Mouse (Mus musculus) midbrain, embryonic 12.5 days (tissue): Measurements from ENCODE around the gene Zfp428. TPM values are rescaled to one million over a fixed set of nuclear protein-coding genes. Genes with fewer than 3 reads are reported as not detected.
A peak's percentile ranks its signal among the peaks of the same experiment; 100 is the strongest.
"Not testable (repeated sequence)": the region's sequence is repeated elsewhere in the genome, so short reads cannot be mapped to it uniquely, and the experiment has no call there.

Source experiments
- ATAC-seq: fragments of 200-750 bp; cut with Nextera tagmentation; 2 replicates; pipeline ENCODE4 v1.8.0; 2017; ENCODE audit warnings: low read depth, moderate TSS enrichment, moderate library complexity; ENCODE audit not compliant: low FRiP score
- H3K27ac ChIP-seq: fragments of 300-500 bp; sonication (generic); replicated peaks from 2 replicates; pipeline ENCODE4 v1.5.1; 2016; ENCODE audit warnings: mild to moderate bottlenecking
- H3K27me3 ChIP-seq: fragments of 300-500 bp; sonication (generic); 2 replicates; pipeline ENCODE4 v1.6.1; 2016; ENCODE audit warnings: mild to moderate bottlenecking
- H3K36me3 ChIP-seq: fragments of 300-500 bp; sonication (generic); 2 replicates; pipeline ENCODE4 v1.6.1; 2016
- H3K4me1 ChIP-seq: fragments of 300-500 bp; sonication (generic); 2 replicates; pipeline ENCODE4 v1.6.1; 2016
- H3K4me2 ChIP-seq: fragments of 300-500 bp; sonication (generic); replicated peaks from 2 replicates; pipeline ENCODE4 v1.6.1; 2016; ENCODE audit warnings: mild to moderate bottlenecking, moderate library complexity
- H3K4me3 ChIP-seq: fragments of 300-500 bp; sonication (generic); 2 replicates; pipeline ENCODE4 v1.5.1; 2016; ENCODE audit warnings: mild to moderate bottlenecking
- H3K9ac ChIP-seq: fragments of 300-500 bp; sonication (generic); replicated peaks from 2 replicates; pipeline ENCODE4 v1.6.1; 2016; ENCODE audit warnings: mild to moderate bottlenecking, moderate library complexity
- H3K9me3 ChIP-seq: fragments of 300-500 bp; sonication (generic); 2 replicates; pipeline ENCODE4 v1.6.1; 2016; ENCODE audit warnings: mild to moderate bottlenecking
- WGBS: fragments of 180-500 bp; shearing (Covaris S2); methylation state at CpG from one replicate; pipeline ENCODE4 v1.1.7; 2016; 5-methylcytosine and 5-hydroxymethylcytosine counted together
- polyA plus RNA-seq: library from polyadenylated mRNA; unstranded; fragments of >200 nt; fragmentation: Nextera tagmentation; extraction: Ambion mirVana; gene quantifications from 2 replicates; pipeline ENCODE4 v1.2.1, GENCODE M21; 2016

The Zfp428 gene
- polyA plus RNA-seq, 1 experiment from 2014 or later = 178 TPM

DNA sequence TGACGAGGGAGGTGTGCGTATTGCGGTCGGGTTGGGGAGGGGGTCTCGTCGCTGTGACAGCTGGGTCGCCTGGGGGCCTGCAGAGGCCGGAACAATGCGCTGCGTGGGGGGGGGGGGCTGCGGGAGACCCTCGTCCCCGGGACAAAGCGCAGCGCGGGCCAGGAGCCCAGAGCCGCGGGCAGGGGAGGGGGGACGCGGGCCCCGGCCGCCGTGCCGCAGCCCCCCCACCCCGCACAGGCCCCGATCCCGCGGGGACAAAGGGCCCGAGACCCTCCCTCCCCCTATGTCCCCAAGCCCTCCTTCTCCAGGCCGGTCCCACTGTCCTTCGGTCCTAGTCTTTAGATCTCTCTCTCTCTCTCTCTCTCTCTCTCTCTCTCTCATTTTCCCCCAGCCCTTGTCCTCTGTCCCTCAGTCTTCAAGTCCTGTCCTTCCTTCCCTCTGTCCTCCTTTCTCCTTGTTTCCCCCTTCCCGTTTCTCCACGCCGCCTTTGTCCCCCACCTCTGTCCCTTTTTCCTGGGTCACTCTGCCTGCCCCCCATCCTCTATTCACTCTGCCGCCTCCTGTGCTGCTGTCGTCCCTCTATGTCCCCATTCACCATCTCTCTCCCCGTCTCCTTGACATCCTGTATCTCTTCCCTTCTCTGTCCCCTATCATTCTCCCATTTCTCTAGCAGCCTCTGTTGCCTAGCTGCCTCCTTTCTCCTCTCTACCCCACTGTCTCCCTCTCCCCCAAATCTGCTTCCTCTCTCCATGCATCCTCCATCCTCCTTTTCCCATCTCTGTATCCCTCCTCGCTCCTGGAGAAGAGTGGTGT, 24.4 kb upstream of the Zfp428 start:
- H3K36me3 ChIP-seq = no peaks in the 10 kb centered on the region
- no peaks in the 10 kb centered on the region for H3K9me3 ChIP-seq
- H3K27me3 ChIP-seq = peaks cover 36% of the 10 kb centered on the region
- WGBS = 2% methylated on average over 24 of the region's 38 CpGs
- H3K4me3 ChIP-seq = peak overlapping the region; percentile 89
- peak; percentile 58 for ATAC-seq
- H3K9ac ChIP-seq = peak overlapping the region; percentile 95
- H3K4me2 ChIP-seq = peak overlapping the region; percentile 92
- H3K27ac ChIP-seq = peak overlapping the region; percentile 79
- peaks cover 69% of the 10 kb centered on the region for H3K4me1 ChIP-seq

DNA sequence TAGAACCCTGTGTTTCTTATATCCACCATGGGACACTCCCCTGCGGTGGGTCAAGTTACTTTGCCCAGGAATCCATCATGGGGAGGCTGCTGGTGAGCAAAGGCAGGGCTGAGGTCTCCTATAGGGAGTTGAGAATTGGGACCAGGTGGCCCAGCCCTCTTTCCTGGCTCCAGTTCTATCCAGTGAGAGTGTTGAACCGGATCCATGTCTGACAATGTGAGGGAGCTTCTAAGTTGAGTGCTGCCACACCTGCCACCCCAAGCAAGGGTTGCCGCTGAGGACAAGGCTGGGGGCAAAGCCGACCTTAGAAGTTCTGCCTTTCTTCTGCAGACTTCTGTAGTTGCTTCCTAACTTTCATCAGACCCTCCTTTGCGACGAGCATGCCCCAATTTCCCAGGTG, 23.5 kb upstream of the Zfp428 start:
- Histone ChIP-seq H3K4me3 (peak overlapping the region; percentile 89), H3K4me1 (peaks cover 75% of the 10 kb centered on the region), H3K27me3 (peaks cover 34% of the 10 kb centered on the region), H3K9ac (peak overlapping the region; percentile 95), H3K4me2 (peak overlapping the region; percentile 92)
- H3K9me3 ChIP-seq, H3K27ac ChIP-seq, H3K36me3 ChIP-seq, ATAC-seq: not testable (repeated sequence)
- 55% methylated on average over 6 of the region's 6 CpGs for WGBS

DNA sequence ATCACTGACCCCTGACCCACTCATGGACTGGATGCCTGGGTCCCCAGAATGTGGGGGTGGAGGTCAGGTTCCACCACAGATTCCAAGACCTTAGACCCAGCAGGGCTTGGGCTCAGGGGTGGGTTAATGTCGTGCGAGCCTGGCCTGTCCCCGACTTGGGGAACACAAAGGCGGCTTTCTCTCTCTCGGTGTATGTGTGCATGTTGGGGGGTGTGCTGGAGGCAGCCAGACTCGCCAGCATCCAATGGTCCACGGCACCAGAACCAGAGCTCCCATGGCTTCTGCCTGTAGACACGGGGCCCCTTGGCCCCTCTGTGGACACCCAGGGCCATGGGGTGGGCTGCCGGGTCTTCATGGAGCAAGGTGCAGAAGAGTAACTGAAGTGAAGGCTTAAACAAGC, 21.3 kb upstream of the Zfp428 start:
- peaks cover 12% of the 10 kb centered on the region for H3K27me3 ChIP-seq
- H3K27ac ChIP-seq = 0 out of 2 replicates have a peak overlapping the region, but pooled peaks have one; percentile 77
- no peak overlapping the region for H3K4me3 ChIP-seq
- H3K4me2 ChIP-seq = peak overlapping the region; percentile 49
- H3K9ac ChIP-seq = peak overlapping the region; percentile 55; the same call in 1 of the 2 replicates
- no peaks in the 10 kb centered on the region for H3K9me3 ChIP-seq
- no peak for ATAC-seq
- peaks cover 13% of the 10 kb centered on the region; the same call in 1 of the 2 replicates for H3K36me3 ChIP-seq
- H3K4me1 ChIP-seq = peaks cover 63% of the 10 kb centered on the region
- 78% methylated on average over 9 of the region's 9 CpGs for WGBS

DNA sequence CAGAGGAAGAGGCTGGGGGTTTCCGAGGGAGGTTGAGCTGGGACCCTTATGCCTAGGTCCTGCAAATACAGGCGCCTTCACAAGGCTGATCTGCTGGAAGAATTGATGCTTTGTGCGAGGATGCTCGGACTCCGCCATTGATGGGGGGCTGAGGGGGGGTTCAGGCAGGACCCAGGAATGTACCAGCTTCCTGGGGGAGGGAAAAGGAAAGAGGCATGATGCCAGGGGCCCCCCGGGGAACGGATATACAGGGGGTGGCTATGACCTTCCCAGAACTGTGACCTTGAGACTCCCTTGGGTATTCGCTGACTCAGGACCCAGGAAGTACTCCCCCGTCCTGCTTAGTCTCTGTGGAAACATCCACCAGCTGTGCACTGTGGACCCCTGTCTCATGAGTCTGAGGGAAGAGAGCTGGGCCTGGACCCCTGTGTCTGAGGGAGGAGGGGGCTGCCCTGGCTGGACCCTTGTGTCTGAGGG, 20.1 kb upstream of the Zfp428 start:
- Histone ChIP-seq H3K4me1 (peaks cover 53% of the 10 kb centered on the region), H3K27me3 (no peaks in the 10 kb centered on the region), H3K27ac (peak overlapping the region; percentile 77), H3K36me3 (peaks cover 17% of the 10 kb centered on the region), H3K9ac (peak overlapping the region; percentile 55), H3K4me2 (peak overlapping the region; percentile 49), H3K4me3 (peak overlapping the region; percentile 20), H3K9me3 (no peaks in the 10 kb centered on the region)
- WGBS = 45% methylated on average over 9 of the region's 9 CpGs
- peak; percentile 71 for ATAC-seq

DNA sequence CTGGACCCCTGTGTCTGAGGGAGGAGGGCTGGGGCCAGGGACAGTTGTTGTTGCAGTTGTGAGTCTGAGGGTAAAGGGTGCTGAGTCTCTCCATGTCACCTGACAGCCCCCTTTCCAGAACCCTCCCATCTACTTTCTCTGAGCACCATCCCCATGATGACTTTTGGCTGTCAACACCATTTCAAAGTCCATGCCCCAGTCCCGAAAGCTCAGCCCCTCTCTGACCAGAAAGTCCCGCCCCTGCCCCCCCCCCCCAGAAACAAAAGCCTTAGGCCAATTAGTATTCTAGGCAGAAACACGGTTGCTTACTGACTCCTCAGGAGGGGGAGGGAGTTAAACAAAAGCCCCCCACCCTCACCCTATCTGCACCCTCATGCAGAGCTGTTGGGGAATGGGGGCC, 19.4 kb upstream of the Zfp428 start:
- Histone ChIP-seq H3K4me1 (peaks cover 53% of the 10 kb centered on the region), H3K9ac (peak overlapping the region; percentile 55; the same call in 1 of the 2 replicates)
- ATAC-seq = peak; percentile 17; the same call in 1 of the 2 replicates

DNA sequence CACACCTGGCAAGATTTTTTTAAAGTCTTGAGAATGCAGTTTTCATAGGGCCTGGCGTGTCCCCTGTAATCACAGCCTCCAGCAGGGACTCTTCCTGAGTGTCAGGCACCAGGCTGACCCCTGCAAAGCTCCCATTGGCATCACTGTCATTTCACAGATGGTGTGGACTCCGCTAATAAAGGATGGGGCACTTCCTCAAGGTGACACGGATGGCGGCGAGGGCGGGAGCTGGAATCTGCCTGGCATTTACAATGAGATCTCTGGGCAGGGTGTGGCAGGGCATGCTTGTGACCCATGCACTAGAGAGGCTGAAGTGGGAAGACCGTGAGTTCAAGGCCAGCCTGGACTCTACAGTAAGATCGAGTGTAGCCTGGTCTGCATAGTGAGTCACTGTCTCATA, 18.5 kb upstream of the Zfp428 start:
- Histone ChIP-seq H3K4me2 (no peak overlapping the region), H3K27me3 (no peaks in the 10 kb centered on the region), H3K4me3 (no peak overlapping the region), H3K9me3 (no peaks in the 10 kb centered on the region), H3K9ac (no peak overlapping the region), H3K27ac (no peak overlapping the region), H3K36me3 (peaks cover 31% of the 10 kb centered on the region), H3K4me1 (peaks cover 48% of the 10 kb centered on the region)
- ATAC-seq = no peak
- WGBS = 88% methylated on average over 8 of the region's 8 CpGs

More for the DNA sequence above, 19.4 kb upstream of the Zfp428 start:
- Histone ChIP-seq H3K27ac (peak overlapping the region; percentile 77), H3K27me3 (no peaks in the 10 kb centered on the region), H3K4me3 (peak overlapping the region; percentile 20; the same call in 1 of the 2 replicates), H3K4me2 (peak overlapping the region; percentile 49), H3K9me3 (no peaks in the 10 kb centered on the region), H3K36me3 (peaks cover 24% of the 10 kb centered on the region)
- 24% methylated on average over 3 of the region's 3 CpGs for WGBS

DNA sequence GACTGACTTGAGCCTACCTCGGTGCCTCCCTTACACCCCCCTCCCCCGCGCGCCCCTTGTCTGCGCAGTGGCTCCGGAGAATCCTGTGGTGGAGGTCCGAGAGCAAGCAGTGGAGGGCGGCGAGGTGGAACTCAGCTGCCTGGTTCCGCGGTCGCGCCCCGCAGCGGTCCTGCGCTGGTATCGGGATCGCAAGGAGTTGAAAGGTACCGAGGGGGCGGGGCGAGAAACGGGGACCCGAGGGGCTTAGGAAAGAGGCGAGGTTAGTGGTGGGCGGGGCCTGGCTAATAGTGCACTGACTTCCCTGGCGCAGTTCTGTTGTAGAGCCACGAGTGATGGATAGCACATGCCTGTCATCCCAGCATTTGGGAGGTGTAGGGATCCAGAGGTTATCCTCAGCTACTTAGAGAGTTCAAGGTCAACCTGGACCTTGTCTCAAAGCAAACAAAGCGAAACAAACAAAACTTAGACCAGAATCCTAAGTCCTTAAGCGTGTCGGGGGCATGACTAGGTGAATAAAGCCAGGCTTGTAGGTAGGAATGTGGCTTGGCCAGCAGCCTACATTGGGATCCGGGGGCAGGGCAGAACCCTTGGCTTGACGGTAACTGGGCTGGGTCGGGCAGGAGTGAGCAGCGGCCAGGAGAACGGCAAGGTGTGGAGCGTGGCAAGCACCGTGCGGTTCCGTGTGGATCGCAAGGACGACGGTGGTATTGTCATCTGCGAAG, 6.8 kb upstream of the Zfp428 start:
- Histone ChIP-seq H3K4me2 (peak overlapping the region; percentile 29), H3K27me3 (peaks cover 42% of the 10 kb centered on the region), H3K4me1 (peaks cover 30% of the 10 kb centered on the region), H3K9me3 (peaks cover 3% of the 10 kb centered on the region; the same call in 1 of the 2 replicates), H3K4me3 (no peak overlapping the region), H3K36me3 (peaks cover 43% of the 10 kb centered on the region), H3K27ac (no peak overlapping the region), H3K9ac (no peak overlapping the region)
- WGBS = 19% methylated on average over 43 of the region's 43 CpGs
- ATAC-seq = 0 out of 2 replicates have a peak, but pooled peaks have one; percentile 27

DNA sequence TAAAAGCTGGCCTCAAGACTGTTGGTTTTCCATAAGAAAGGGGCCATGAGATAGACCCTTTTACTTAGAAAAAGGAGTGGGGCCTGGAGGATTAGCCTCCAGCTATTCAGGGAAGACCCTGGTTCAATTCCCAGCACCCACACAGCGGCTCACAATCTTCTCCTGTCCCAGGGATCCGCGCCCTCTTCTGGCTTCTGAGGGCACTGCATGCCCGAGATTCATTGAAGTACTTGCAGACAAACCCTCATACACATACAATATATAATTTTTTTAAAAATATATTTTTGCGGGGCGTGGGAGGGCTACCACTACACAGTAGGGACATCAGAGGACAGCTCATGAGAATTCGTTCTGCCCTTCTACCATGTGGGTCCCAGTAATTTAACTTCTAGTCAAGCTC, 5.9 kb upstream of the Zfp428 start:
- no peak overlapping the region for H3K9ac ChIP-seq
- H3K9me3 ChIP-seq = peaks cover 3% of the 10 kb centered on the region; the same call in 1 of the 2 replicates
- peaks cover 42% of the 10 kb centered on the region for H3K27me3 ChIP-seq
- ATAC-seq = no peak
- WGBS = 32% methylated on average over 7 of the region's 7 CpGs
- no peak overlapping the region for H3K4me2 ChIP-seq
- no peak overlapping the region for H3K27ac ChIP-seq
- H3K4me3 ChIP-seq = no peak overlapping the region
- H3K4me1 ChIP-seq = peaks cover 39% of the 10 kb centered on the region
- H3K36me3 ChIP-seq = peaks cover 42% of the 10 kb centered on the region

DNA sequence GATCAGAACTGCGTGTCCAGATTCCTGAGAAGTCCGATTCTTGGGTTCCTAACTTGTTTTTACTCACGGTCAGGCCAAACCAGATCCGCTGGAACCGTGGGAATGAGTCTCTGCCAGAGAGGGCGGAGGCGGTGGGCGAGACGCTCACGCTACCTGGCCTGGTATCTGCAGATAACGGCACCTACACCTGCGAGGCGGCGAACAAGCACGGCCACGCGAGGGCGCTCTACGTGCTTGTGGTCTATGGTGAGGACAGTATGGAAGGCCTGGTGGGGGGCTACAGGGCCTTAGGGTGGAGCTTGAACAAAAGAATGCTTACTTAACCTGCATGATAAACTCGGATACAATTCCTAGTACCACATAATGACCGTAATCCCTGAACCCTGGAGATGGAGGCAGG, 5.3 kb upstream of the Zfp428 start:
- H3K4me2 ChIP-seq = no peak overlapping the region
- ATAC-seq = no peak
- no peak overlapping the region for H3K9ac ChIP-seq
- no peak overlapping the region for H3K4me3 ChIP-seq
- peaks cover 42% of the 10 kb centered on the region for H3K27me3 ChIP-seq
- peaks cover 42% of the 10 kb centered on the region for H3K36me3 ChIP-seq
- H3K27ac ChIP-seq = no peak overlapping the region
- peaks cover 45% of the 10 kb centered on the region for H3K4me1 ChIP-seq
- 51% methylated on average over 21 of the region's 21 CpGs for WGBS
- peaks cover 3% of the 10 kb centered on the region; the same call in 1 of the 2 replicates for H3K9me3 ChIP-seq

DNA sequence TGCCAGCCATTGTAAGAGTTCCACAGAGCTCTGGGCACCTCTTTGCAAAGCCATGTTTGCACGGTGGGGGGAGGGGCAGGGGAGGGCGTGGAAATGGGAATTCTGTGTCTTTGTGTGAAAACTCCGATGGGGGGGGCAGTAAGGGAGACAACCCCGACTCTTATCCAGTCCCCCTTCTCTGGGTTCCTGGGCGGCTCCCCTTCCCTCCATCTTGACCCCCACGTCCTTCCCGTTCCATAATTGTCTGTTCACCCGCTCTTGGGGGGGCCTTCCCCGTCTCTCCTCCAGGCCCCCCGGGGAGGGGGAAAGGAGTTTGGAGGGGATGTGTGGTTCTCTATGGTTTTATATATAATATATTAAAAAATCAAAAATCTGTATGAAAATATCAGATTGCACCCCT, 2.8 kb upstream of the Zfp428 start:
- peaks cover 28% of the 10 kb centered on the region for H3K27me3 ChIP-seq
- H3K4me1 ChIP-seq = peaks cover 51% of the 10 kb centered on the region
- no peak for ATAC-seq
- no peak overlapping the region for H3K27ac ChIP-seq
- H3K9ac ChIP-seq = no peak overlapping the region
- H3K4me2 ChIP-seq = peak overlapping the region; percentile 9; the same call in 1 of the 2 replicates
- WGBS = 27% methylated on average over 10 of the region's 10 CpGs
- H3K9me3 ChIP-seq = peaks cover 3% of the 10 kb centered on the region; the same call in 1 of the 2 replicates
- H3K36me3 ChIP-seq = peaks cover 42% of the 10 kb centered on the region
- H3K4me3 ChIP-seq = no peak overlapping the region

DNA sequence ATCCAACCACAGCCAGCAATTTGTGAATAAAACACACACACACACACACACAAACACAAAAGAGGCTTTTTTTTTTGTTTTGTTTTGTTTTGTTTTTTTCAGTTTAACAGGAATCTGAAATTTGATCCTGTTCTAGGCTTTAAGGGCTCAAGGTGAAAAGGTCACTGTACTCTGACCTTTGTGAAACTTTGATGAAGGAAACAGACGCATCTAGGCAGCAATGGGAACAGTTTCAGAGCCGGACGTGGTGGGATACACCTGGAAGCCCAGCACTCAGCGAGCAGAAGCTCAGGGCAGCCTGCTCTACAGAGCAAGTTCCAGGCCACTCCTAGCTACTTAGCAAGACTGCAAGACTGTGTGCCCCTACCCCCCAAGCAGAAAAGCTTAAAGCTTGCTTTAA, 1.9 kb upstream of the Zfp428 start:
- 11% methylated on average over 4 of the region's 4 CpGs for WGBS
- Histone ChIP-seq H3K27ac (peak overlapping the region; percentile 100; the same call in 1 of the 2 replicates), H3K9me3 (peaks cover 3% of the 10 kb centered on the region; the same call in 1 of the 2 replicates), H3K4me3 (no peak overlapping the region), H3K4me2 (no peak overlapping the region), H3K36me3 (peaks cover 36% of the 10 kb centered on the region), H3K9ac (0 out of 2 replicates have a peak overlapping the region, but pooled peaks have one; percentile 84), H3K27me3 (peaks cover 20% of the 10 kb centered on the region), H3K4me1 (peaks cover 46% of the 10 kb centered on the region)
- no peak for ATAC-seq
